Mouse (Mus musculus) kidney, postnatal 36 days (tissue): ENCODE results near the gene Vmn2r83.

Experiments used
- DNase-seq, 2 experiments: peaks; one replicate each; pipeline ENCODE4 v3.0.0; 2021 to 2022; ENCODE audit warnings: mixed read lengths in 2 of 2

Vmn2r83 gene

GRCm38 (mm10) chr10:79538323-79538722 is 69.8 kb downstream of the Vmn2r83 start:
- no peak for DNase-seq

GRCm38 (mm10) chr10:79538873-79539272 is 70.3 kb downstream of the Vmn2r83 start:
- DNase-seq: no peak

- no peak for DNase-seq
These were observed 71.4 kb downstream of the Vmn2r83 start for GRCm38 (mm10) chr10:79539701-79540495.

GRCm38 (mm10) chr10:79540746-79541145 is 72.2 kb downstream of the Vmn2r83 start:
- DNase-seq: peak in 1 of 2 experiments; percentile 7

GRCm38 (mm10) chr10:79541522-79541921 is 73.0 kb downstream of the Vmn2r83 start:
- peak; percentile 58 to 70 for DNase-seq

GRCm38 (mm10) chr10:79542171-79542570 is 73.6 kb downstream of the Vmn2r83 start:
- DNase-seq: peak in 1 of 2 experiments; percentile 64
